Mouse (Mus musculus) G1E (cell line): ENCODE measurements around the gene Zfhx2. TPM values are rescaled to one million over a fixed set of nuclear protein-coding genes. Genes with fewer than 3 reads are reported as not detected.

Experiments
- ATAC-seq: 2 replicates; pipeline ENCODE4 v1.8.0; 2016; ENCODE audit warnings: mild to moderate bottlenecking; ENCODE audit not compliant: insufficient number of reproducible peaks, poor library complexity, low FRiP score, severe bottlenecking; ENCODE audit errors: extremely low read depth
- DNase-seq: peaks from one replicate; pipeline ENCODE4 v3.0.0; 2012; ENCODE audit warnings: low spot score
- H3K27me3 ChIP-seq: 2 replicates; pipeline ENCODE4 v1.6.1; 2012; ENCODE audit warnings: mild to moderate bottlenecking, low read length, inconsistent platforms; ENCODE audit not compliant: insufficient read depth
- H3K36me3 ChIP-seq: replicated peaks from 2 replicates; pipeline ENCODE3; 2012; ENCODE audit warnings: mild to moderate bottlenecking, inconsistent platforms
- H3K4me1 ChIP-seq: 2 replicates; pipeline ENCODE4 v1.6.1; 2012; ENCODE audit warnings: low read depth, low read length, inconsistent platforms, mixed read lengths; ENCODE audit not compliant: insufficient read depth
- H3K4me3 ChIP-seq: 2 replicates; pipeline ENCODE4 v1.5.1; 2012; ENCODE audit warnings: low read depth, mild to moderate bottlenecking, inconsistent platforms, low read length, moderate library complexity, mixed read lengths
- H3K9me3 ChIP-seq: replicated peaks from 2 replicates; pipeline ENCODE4 v1.6.1; 2012; ENCODE audit warnings: inconsistent platforms
- CTCF ChIP-seq: IDR thresholded peaks from 2 replicates; pipeline ENCODE4 v1.5.1; 2012; ENCODE audit warnings: low read depth, low read length, inconsistent platforms, mixed read lengths
- GATA1 ChIP-seq: IDR thresholded peaks from 2 replicates; pipeline ENCODE4 v1.6.1; 2012; ENCODE audit warnings: borderline replicate concordance, low read length, inconsistent platforms, mixed read lengths
- GATA2 ChIP-seq: IDR thresholded peaks from 2 replicates; pipeline ENCODE4 v1.6.1; 2012; ENCODE audit warnings: low read depth, low read length, inconsistent platforms, borderline replicate concordance
- POLR2AphosphoS5 ChIP-seq: IDR thresholded peaks from 2 replicates; pipeline ENCODE4 v1.6.1; 2012; ENCODE audit warnings: low read depth, low read length, inconsistent platforms; ENCODE audit not compliant: insufficient replicate concordance
- TAL1 ChIP-seq: conservative IDR thresholded peaks from 2 replicates; pipeline ENCODE4 v1.6.1; 2012; ENCODE audit warnings: low read depth, low read length, inconsistent platforms, mixed read lengths
- polyA plus RNA-seq: library from polyadenylated mRNA; stranded (reverse); fragments of >175 nt; gene quantifications from 2 replicates; pipeline ENCODE4 v1.2.3, GENCODE M21; 2012
- total RNA-seq, 2 experiments: library from RNA; stranded (forward) in 1 of 2; stranded (reverse) in 1 of 2; fragments of 200-1000 nt in 1 of 2; fragments of >200 nt in 1 of 2; fragmentation: Nextera tagmentation in 1 of 2; gene quantifications; 2 replicates each; pipeline ENCODE4 v1.2.3; 2014 to 2017

Gene Zfhx2
- total and polyA plus RNA-seq, 3 experiments = 1.9 to 7.9 (median 2.8) TPM

DNA sequence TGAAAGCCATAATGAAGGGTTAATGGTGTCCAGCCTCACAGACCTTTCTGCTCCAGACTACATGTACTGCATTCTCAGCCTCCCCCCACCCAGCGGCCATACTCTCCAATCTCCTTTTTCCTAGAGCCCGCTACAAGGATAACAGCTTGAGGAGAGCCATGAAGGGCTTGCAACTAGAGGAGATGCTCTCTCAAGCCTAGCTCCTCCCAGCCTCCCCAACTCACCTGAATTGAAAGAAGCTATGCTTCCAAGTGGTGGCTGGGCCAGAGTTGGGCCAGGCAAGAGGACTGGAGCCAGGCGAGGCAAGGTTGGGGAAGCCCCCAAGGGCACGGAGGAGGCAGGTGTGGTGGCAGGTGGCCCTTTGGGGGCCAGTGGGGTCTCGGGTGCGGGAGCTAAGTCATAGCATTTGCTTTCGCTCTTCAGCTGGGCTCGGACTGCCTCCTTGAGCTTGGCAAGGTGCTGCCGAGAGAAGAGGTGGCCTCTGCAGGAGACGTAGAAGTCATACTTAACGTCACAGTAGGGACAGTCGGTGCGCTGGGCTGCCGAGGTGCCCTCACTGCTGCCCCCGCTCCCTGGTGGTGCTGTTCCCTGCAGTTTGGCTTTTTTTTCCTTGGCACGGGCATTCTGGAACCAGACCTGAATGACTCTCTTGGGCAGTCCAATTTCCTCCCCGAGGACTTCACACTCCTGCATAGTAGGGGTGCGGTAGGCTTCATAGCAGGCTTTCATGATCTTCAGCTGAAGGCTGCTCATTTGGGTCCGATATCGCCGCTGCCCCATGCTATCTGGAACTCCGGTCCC is 28.3 kb downstream of the Zfhx2 start:
- DNase-seq = no peak
- H3K9me3 ChIP-seq = no peaks in the 10 kb centered on the region
- H3K27me3 ChIP-seq = peaks cover 15% of the 10 kb centered on the region; the same call in 1 of the 2 replicates
- TF ChIP-seq GATA1 (no peak), TAL1 (no peak)
- no peak for ATAC-seq
- peaks cover 44% of the 10 kb centered on the region for H3K4me1 ChIP-seq
- no peaks in the 10 kb centered on the region for H3K36me3 ChIP-seq
- peak overlapping the region; percentile 69; the same call in 1 of the 2 replicates for H3K4me3 ChIP-seq

DNA sequence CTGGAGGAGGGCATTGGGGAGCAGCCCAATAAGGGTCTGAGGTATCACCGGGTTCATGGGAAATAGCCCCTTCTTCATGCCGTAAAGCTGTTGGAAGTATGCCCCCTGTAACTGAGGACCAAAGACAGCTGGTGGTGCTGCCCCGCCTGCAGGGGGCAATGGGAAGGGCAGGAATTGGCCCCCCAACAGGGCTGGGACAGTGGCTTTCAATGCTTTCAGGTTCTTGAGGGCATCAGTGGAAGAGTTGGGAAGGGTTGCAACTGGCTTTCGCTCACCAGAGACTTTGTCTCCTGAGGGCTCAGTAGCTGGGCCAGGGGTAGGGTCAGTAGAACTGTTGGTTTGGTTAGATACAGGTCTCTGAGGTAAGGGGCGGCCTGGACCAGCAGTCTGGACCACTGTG is 29.0 kb downstream of the Zfhx2 start:
- Histone ChIP-seq H3K27me3 (peaks cover 15% of the 10 kb centered on the region; the same call in 1 of the 2 replicates), H3K4me3 (peak overlapping the region; percentile 69; the same call in 1 of the 2 replicates), H3K36me3 (no peaks in the 10 kb centered on the region), H3K4me1 (peaks cover 45% of the 10 kb centered on the region), H3K9me3 (no peaks in the 10 kb centered on the region)
- ATAC-seq (no peak), DNase-seq (no peak)
- TF ChIP-seq CTCF (no peak), TAL1 (no peak), GATA2 (no peak), POLR2AphosphoS5 (no peak), GATA1 (no peak)

DNA sequence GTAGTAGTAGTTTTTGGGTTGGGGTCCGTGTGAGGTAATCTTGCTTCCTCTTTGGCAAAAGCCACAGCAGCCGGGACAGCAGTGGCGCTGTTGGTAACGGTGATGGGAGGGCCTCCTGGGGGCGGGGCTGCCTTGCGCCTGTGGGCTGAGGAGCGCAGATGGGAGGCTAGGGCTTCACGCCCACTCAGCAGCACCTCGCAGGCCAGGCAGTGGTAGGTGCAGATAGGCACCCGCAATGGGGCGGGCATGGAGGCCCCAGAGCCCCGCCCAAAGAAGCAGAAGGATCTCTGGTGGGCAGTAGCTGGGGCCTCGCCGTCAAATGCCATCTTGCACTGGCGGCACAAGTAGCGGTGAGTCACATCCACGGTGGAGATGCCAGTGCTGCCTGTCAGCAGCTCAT is 29.5 kb downstream of the Zfhx2 start:
- Histone ChIP-seq H3K9me3 (no peaks in the 10 kb centered on the region), H3K4me3 (peak overlapping the region; percentile 69; the same call in 1 of the 2 replicates), H3K4me1 (peaks cover 45% of the 10 kb centered on the region), H3K27me3 (peaks cover 12% of the 10 kb centered on the region; the same call in 1 of the 2 replicates), H3K36me3 (no peaks in the 10 kb centered on the region)
- no peak for TF ChIP-seq POLR2AphosphoS5
- TF ChIP-seq TAL1 = no peak
- no peak for TF ChIP-seq GATA2
- TF ChIP-seq GATA1 = no peak
- no peak for TF ChIP-seq CTCF
- DNase-seq (peak; percentile 92), ATAC-seq (peak; percentile 76)

DNA sequence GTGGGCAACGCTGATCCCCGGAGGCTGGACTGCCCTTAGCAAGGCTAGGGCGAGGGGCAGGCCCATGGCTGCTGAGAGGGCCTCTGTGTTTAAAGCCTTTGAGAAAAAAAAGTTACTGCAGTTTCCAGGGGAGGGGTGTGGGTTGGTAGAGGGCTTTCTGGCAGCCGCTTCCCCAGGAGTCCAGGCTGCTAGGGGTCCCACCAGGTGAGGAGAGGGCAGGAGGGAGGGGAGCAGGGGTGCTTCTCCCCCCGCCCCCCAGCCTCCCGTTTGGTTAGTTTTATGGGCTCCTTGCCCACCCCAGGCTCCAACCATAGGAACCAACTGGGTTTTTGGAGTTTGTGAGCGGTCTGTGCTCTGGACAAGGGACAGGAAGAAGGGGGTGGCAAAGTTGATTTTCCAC is 30.3 kb downstream of the Zfhx2 start:
- H3K4me1 ChIP-seq = peaks cover 45% of the 10 kb centered on the region
- ATAC-seq (no peak), DNase-seq (no peak)
- H3K4me3 ChIP-seq = no peak overlapping the region; the same call in 1 of the 2 replicates
- H3K36me3 ChIP-seq = no peaks in the 10 kb centered on the region
- no peaks in the 10 kb centered on the region for H3K9me3 ChIP-seq
- H3K27me3 ChIP-seq = peaks cover 12% of the 10 kb centered on the region; the same call in 1 of the 2 replicates
- TF ChIP-seq CTCF (no peak), GATA1 (no peak), POLR2AphosphoS5 (no peak), GATA2 (no peak), TAL1 (no peak)

DNA sequence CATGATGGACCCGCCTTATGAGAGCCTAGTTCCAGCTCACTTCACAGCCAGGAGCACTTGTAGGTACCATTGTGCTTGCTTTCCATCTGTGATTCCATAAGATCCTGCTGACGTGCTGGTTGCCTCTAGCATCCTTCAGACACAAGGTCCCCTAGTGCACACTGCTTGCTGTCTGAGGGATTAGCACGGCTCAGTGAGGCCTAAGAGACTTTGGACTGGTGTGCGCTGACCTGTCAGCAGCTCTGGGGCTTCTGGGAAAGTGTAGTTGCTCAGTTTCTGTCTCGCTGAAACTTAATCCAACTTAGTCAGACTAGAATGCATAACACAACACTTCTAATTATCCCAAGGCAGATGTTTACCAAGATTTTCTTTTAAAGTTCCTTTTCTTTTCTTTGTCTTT is 32.2 kb downstream of the Zfhx2 start:
- no peak for ATAC-seq
- no peaks in the 10 kb centered on the region for H3K36me3 ChIP-seq
- peaks cover 49% of the 10 kb centered on the region for H3K4me1 ChIP-seq
- H3K27me3 ChIP-seq = peaks cover 19% of the 10 kb centered on the region
- TF ChIP-seq GATA1 (no peak), CTCF (no peak), TAL1 (no peak), POLR2AphosphoS5 (no peak), GATA2 (no peak)
- no peak overlapping the region for H3K4me3 ChIP-seq
- no peaks in the 10 kb centered on the region for H3K9me3 ChIP-seq
- no peak for DNase-seq

DNA sequence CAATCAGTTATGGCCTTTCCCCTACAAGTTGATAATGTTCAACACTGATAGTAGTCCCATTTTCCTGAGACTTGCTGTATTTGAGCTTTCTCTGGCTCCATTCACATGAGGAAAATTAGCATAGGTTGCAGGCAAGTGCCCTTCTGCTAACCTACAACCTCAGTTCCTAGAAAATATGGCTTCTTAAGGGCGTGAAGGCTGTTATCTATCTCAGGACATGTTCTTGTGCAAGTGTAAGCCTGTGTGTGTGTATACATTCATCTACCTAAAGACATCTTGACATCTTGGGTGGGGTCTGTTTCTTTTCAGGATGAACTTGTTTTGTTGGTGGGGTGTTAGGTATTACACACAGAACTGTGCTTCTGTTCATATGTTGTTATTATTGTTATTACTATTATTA is 33.1 kb downstream of the Zfhx2 start:
- Histone ChIP-seq H3K27me3 (peaks cover 22% of the 10 kb centered on the region), H3K4me3 (no peak overlapping the region), H3K9me3 (no peaks in the 10 kb centered on the region), H3K4me1 (peaks cover 47% of the 10 kb centered on the region), H3K36me3 (no peaks in the 10 kb centered on the region)
- no peak for DNase-seq
- no peak for ATAC-seq
- TF ChIP-seq POLR2AphosphoS5 = no peak
- no peak for TF ChIP-seq GATA2
- TF ChIP-seq CTCF = no peak
- TF ChIP-seq GATA1 = no peak
- no peak for TF ChIP-seq TAL1
